Mouse (Mus musculus) cerebellum, adult 9-10 months (tissue): ENCODE results near the gene Zfp62.

Experiments
- DNase-seq: peaks from one replicate; pipeline ENCODE4 v3.0.0; 2022

Zfp62 gene

GRCm38 (mm10) chr11:49248974-49249700 lies 46.0 kb downstream of the Zfp62 start:
- no peak for DNase-seq

GRCm38 (mm10) chr11:49249811-49250421 lies 46.8 kb downstream of the Zfp62 start:
- no peak for DNase-seq

- DNase-seq: peak; percentile 55
These were observed 47.6 kb downstream of the Zfp62 start for GRCm38 (mm10) chr11:49250422-49251379.

- DNase-seq: no peak
These were observed 48.3 kb downstream of the Zfp62 start for GRCm38 (mm10) chr11:49251380-49251761.

GRCm38 (mm10) chr11:49252048-49252447 lies 49.0 kb downstream of the Zfp62 start:
- no peak for DNase-seq

GRCm38 (mm10) chr11:49253035-49253434 lies 49.9 kb downstream of the Zfp62 start:
- DNase-seq: no peak

GRCm38 (mm10) chr11:49259296-49259695 lies 56.2 kb downstream of the Zfp62 start:
- no peak for DNase-seq

GRCm38 (mm10) chr11:49259829-49260228 lies 56.7 kb downstream of the Zfp62 start:
- DNase-seq: no peak

- DNase-seq: no peak
These were observed 57.7 kb downstream of the Zfp62 start for GRCm38 (mm10) chr11:49260598-49261312.

- DNase-seq: no peak
These were observed 58.3 kb downstream of the Zfp62 start for GRCm38 (mm10) chr11:49261313-49261855.

GRCm38 (mm10) chr11:49262286-49262685 lies 59.2 kb downstream of the Zfp62 start:
- DNase-seq: no peak

GRCm38 (mm10) chr11:49263149-49263548 lies 60.1 kb downstream of the Zfp62 start:
- no peak for DNase-seq

- no peak for DNase-seq
These were observed 61.0 kb downstream of the Zfp62 start for GRCm38 (mm10) chr11:49264081-49264480.

- DNase-seq: no peak
These were observed 61.5 kb downstream of the Zfp62 start for GRCm38 (mm10) chr11:49264622-49265021.

GRCm38 (mm10) chr11:49265101-49265500 lies 62.0 kb downstream of the Zfp62 start:
- no peak for DNase-seq

- DNase-seq: no peak
These were observed 63.6 kb downstream of the Zfp62 start for GRCm38 (mm10) chr11:49266671-49267070.

- DNase-seq: no peak
These were observed 64.2 kb downstream of the Zfp62 start for GRCm38 (mm10) chr11:49267316-49267715.

- DNase-seq: no peak
These were observed 65.0 kb downstream of the Zfp62 start for GRCm38 (mm10) chr11:49267970-49268579.
